In the genomic region with DNA sequence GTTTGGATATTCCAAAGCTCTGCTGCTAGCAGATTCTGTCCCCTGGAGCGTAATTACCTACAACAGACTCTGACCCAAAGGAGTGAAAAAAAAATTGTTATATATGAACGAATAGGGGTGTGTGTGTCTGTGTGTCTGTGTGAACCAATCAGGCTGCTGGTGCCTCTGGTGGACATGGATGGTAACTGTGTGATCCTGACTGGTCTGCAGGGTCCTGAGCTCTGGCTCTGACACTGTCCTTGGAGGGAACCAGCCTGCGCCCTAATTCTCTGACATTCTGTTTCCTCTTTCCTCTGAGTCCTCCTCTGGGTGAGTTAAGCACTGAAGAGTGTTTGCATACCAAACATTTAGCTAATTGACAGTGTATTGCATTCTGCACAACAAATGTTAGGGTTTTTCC, we compare ENCODE assay signal across 8 mouse cellular contexts. TPM values are rescaled to one million over a fixed set of nuclear protein-coding genes. Genes with fewer than 3 reads are reported as not detected.
DNase-seq lines count a peak whose midpoint lies in the region; ATAC-seq and TF ChIP-seq lines count a peak whose summit lies in the region.

No protein-coding gene starts in this region.

- peak; percentile 38 for DNase-seq in kidney, adult 2 months
- DNase-seq in MEL (ENCODE audit: low read depth, low spot score) = peak; percentile 28
- peak; percentile 30 for DNase-seq in lung, postnatal 10 days
- DNase-seq in frontal cortex, postnatal 10 days (ENCODE audit: low spot score in 2 of 2) = no peak
- DNase-seq in gastrocnemius, postnatal 36 days = no peak
- DNase-seq in urinary bladder, postnatal 10 days (ENCODE audit: low spot score) = no peak

- H3K4me3 ChIP-seq in kidney, adult 2 months (ENCODE audit: insufficient read depth, low read depth, low read length) = no peak overlapping the region
- no peak overlapping the region for H3K4me3 ChIP-seq in kidney, embryonic 15.5 days (replicated peaks)
- H3K4me3 ChIP-seq in MEL (ENCODE audit: control insufficient read depth in 1 of 2, insufficient read depth in 1 of 2, low read depth in 2 of 2, low read length in 2 of 2) = no peak overlapping the region

- no peaks in the 10 kb centered on the region for H3K4me1 ChIP-seq in kidney, adult 2 months (ENCODE audit: control insufficient read depth, insufficient read depth, low read length)
- no peaks in the 10 kb centered on the region for H3K4me1 ChIP-seq in kidney, embryonic 15.5 days
- H3K4me1 ChIP-seq in MEL (ENCODE audit: control insufficient read depth in 1 of 2, insufficient read depth in 2 of 2, low read length in 2 of 2) = peaks cover 0 to 16% of the 10 kb centered on the region in 2 experiments; a peak in 2 of 4 replicates

- no peak for TF ChIP-seq EP300 in MEL (IDR thresholded peaks at IDR 0.05; ENCODE audit: low read depth in 1 of 2, low read length in 2 of 2)

- no peak; the same call in 1 of the 2 replicates for TF ChIP-seq RAD21 in MEL (IDR thresholded peaks at IDR 0.05; ENCODE audit: low read depth, low read length)

- TF ChIP-seq CTCF in kidney, adult 2 months (conservative IDR thresholded peaks at IDR 0.05; ENCODE audit: insufficient read depth, insufficient read length, low read depth, low read length) = no peak; the same call in 1 of the 2 replicates
- peak in 2 of 3 experiments; percentile 18 to 23; a peak in 3 of 6 replicates for TF ChIP-seq CTCF in MEL (IDR thresholded peaks at IDR 0.05 in 2 of 3, conservative IDR thresholded peaks at IDR 0.05 in 1 of 3; ENCODE audit: control insufficient read depth in 1 of 3, insufficient read depth in 1 of 3, low read depth in 2 of 3, low read length in 3 of 3, poor library complexity in 1 of 3, severe bottlenecking in 1 of 3)

- TF ChIP-seq POLR2A in kidney, adult 2 months (IDR thresholded peaks at IDR 0.05; ENCODE audit: low read depth, low read length) = no peak
- TF ChIP-seq POLR2A in MEL (IDR thresholded peaks at IDR 0.05; ENCODE audit: control insufficient read depth in 1 of 2, insufficient read depth in 1 of 2, low read depth in 1 of 2, low read length in 2 of 2, poor library complexity in 1 of 2) = no peak

- no peak overlapping the region for H3K4me2 ChIP-seq in kidney, embryonic 15.5 days

- no peak; the same call in 1 of the 2 replicates for ATAC-seq in kidney, embryonic 15.5 days (replicated peaks; ENCODE audit: low FRiP score)
- peak; percentile 61 to 70 for ATAC-seq in hematopoietic stem cell, adult 5-6 weeks (replicated peaks in 1 of 2; ENCODE audit: insufficient read depth in 1 of 2, low FRiP score in 2 of 2, low TSS enrichment in 1 of 2, low read depth in 1 of 2, poor library complexity in 2 of 2, severe bottlenecking in 2 of 2)

- no peaks in the 10 kb centered on the region for H3K79me2 ChIP-seq in MEL (ENCODE audit: control insufficient read depth, insufficient read depth, low read length, poor library complexity)

- H3K27me3 ChIP-seq in kidney, adult 2 months (replicated peaks; ENCODE audit: control insufficient read depth, insufficient read depth, low read length) = no peaks in the 10 kb centered on the region
- H3K27me3 ChIP-seq in kidney, embryonic 15.5 days = no peaks in the 10 kb centered on the region
- H3K27me3 ChIP-seq in MEL (ENCODE audit: control insufficient read depth in 1 of 2, insufficient read depth in 2 of 2, low read length in 2 of 2) = no peaks in the 10 kb centered on the region

- no peaks in the 10 kb centered on the region for H3K9me3 ChIP-seq in kidney, embryonic 15.5 days (replicated peaks)
- H3K9me3 ChIP-seq in MEL (replicated peaks; ENCODE audit: insufficient read depth, low read length) = no peaks in the 10 kb centered on the region

- WGBS in kidney, adult 2 months = 48% methylated on average over 3 of the region's 3 CpGs
- WGBS in kidney, embryonic 15.5 days = 60% methylated on average over 3 of the region's 3 CpGs

- H3K36me3 ChIP-seq in kidney, adult 2 months (ENCODE audit: control insufficient read depth, insufficient read depth, low read length) = no peaks in the 10 kb centered on the region
- H3K36me3 ChIP-seq in kidney, embryonic 15.5 days = no peaks in the 10 kb centered on the region
- no peaks in the 10 kb centered on the region; a peak in 1 of 4 replicates for H3K36me3 ChIP-seq in MEL (ENCODE audit: control insufficient read depth in 1 of 2, insufficient read depth in 2 of 2, low read length in 2 of 2)

- no peak overlapping the region for H3K9ac ChIP-seq in kidney, embryonic 15.5 days
- H3K9ac ChIP-seq in MEL (ENCODE audit: control insufficient read depth, low read depth, low read length, poor library complexity, severe bottlenecking) = no peak overlapping the region

- intact Hi-C loops in gastrocnemius, postnatal 36 days (cut with DNase I) = no loop called here

- H3K27ac ChIP-seq in kidney, adult 2 months (ENCODE audit: insufficient read depth, low read depth, low read length) = no peak overlapping the region
- no peak overlapping the region for H3K27ac ChIP-seq in kidney, embryonic 15.5 days
- H3K27ac ChIP-seq in MEL (ENCODE audit: control insufficient read depth, low read depth, low read length) = no peak overlapping the region

TF ChIP-seq in MEL, 35 proteins besides CTCF, POLR2A, EP300 and RAD21:
- no peak for TF ChIP-seq MAX (IDR thresholded peaks at IDR 0.05; ENCODE audit: low read length)
- no peak for TF ChIP-seq HCFC1 (IDR thresholded peaks at IDR 0.05; ENCODE audit: low read depth, low read length)
- TF ChIP-seq USF1 (IDR thresholded peaks at IDR 0.05; ENCODE audit: low read depth, low read length) = no peak
- TF ChIP-seq MAZ (IDR thresholded peaks at IDR 0.05; ENCODE audit: low read depth, low read length) = no peak
- TF ChIP-seq NELFE (IDR thresholded peaks at IDR 0.05; ENCODE audit: low read depth, low read length) = no peak
- TF ChIP-seq SIN3A (IDR thresholded peaks at IDR 0.05; ENCODE audit: low read length) = no peak
TF ChIP-seq in MEL: peak in this region for 0.

RNA-seq across cellular contexts. Expression of gene Hemgn, which starts 4.2 kb away (rescaled TPM):
- 0.03 and 0.04 TPM in 2 replicates for polyA plus RNA-seq in kidney, adult 2 months (2012; rRNA removed)
- 3.3 and 7.1 TPM in 2 replicates for polyA plus RNA-seq in kidney, embryonic 15.5 days (2015; fragmentation: Nextera tagmentation; extraction: Ambion mirVana)
- total RNA-seq in MEL (2012; rRNA removed) = 7.4 and 11.8 TPM in 2 replicates
- 10 to 100 TPM in 1 of 2 experiments, not detected in 1; 19.9 TPM for polyA plus RNA-seq in MEL (2012; ENCODE audit: insufficient read depth in 1 of 2, insufficient read length in 2 of 2, low read depth in 1 of 2, low replicate concordance in 2 of 2, missing spikeins in 1 of 2)
- total RNA-seq in hematopoietic stem cell, adult 5-6 weeks (2017) = 35.5 and 57.0 TPM in 2 replicates
- not detected for total RNA-seq in gastrocnemius, postnatal 36 days (2021)

RNA-seq across cellular contexts. Expression of gene Trmo, which starts 28.3 kb away (rescaled TPM):
- polyA plus RNA-seq in kidney, adult 2 months (2012; rRNA removed) = 6.1 and 7.0 TPM in 2 replicates
- polyA plus RNA-seq in kidney, embryonic 15.5 days (2015; fragmentation: Nextera tagmentation; extraction: Ambion mirVana) = 9.7 and 11.1 TPM in 2 replicates
- 4.1 and 5.0 TPM in 2 replicates for total RNA-seq in MEL (2012; rRNA removed)
- polyA plus RNA-seq in MEL (2012; ENCODE audit: insufficient read depth in 1 of 2, insufficient read length in 2 of 2, low read depth in 1 of 2, low replicate concordance in 2 of 2, missing spikeins in 1 of 2) = 1 to 10 TPM in 1 of 2 experiments, not detected in 1; 3.5 TPM
- 10.6 and 12.9 TPM in 2 replicates for total RNA-seq in hematopoietic stem cell, adult 5-6 weeks (2017)
- 1 to 10 TPM; 2.1 to 2.5 TPM for total RNA-seq in gastrocnemius, postnatal 36 days (2021)

RNA-seq across cellular contexts. Expression of gene Anp32b, which starts 33.2 kb away (rescaled TPM):
- polyA plus RNA-seq in kidney, adult 2 months (2012; rRNA removed) = 9.8 and 12.7 TPM in 2 replicates
- 339 and 351 TPM in 2 replicates for polyA plus RNA-seq in kidney, embryonic 15.5 days (2015; fragmentation: Nextera tagmentation; extraction: Ambion mirVana)
- 41.1 and 53.7 TPM in 2 replicates for total RNA-seq in MEL (2012; rRNA removed)
- polyA plus RNA-seq in MEL (2012; ENCODE audit: insufficient read depth in 1 of 2, insufficient read length in 2 of 2, low read depth in 1 of 2, low replicate concordance in 2 of 2, missing spikeins in 1 of 2) = 100 to 1,000 TPM in 1 of 2 experiments, not detected in 1; 547 TPM
- 103 and 209 TPM in 2 replicates for total RNA-seq in hematopoietic stem cell, adult 5-6 weeks (2017)
- total RNA-seq in gastrocnemius, postnatal 36 days (2021) = 10 to 100 TPM; 54.4 to 64.0 TPM

Comparison
In these comparisons a context has a peak if more than half of its experiments do, and no peak if none do; other contexts are left out.
1. DNase-seq: peak in kidney, adult 2 months (single experiment), MEL (single experiment) and lung, postnatal 10 days (single experiment); none in frontal cortex, postnatal 10 days (0 of 2), gastrocnemius, postnatal 36 days (0 of 2) and urinary bladder, postnatal 10 days (single experiment).